Mouse (Mus musculus): ENCODE results near the gene Kmt5b. TPM values are rescaled to one million over a fixed set of nuclear protein-coding genes. Genes with fewer than 3 reads are reported as not detected.

The Kmt5b gene
- polyA plus RNA-seq, 1 experiment from 2014 or later, result 6.2 TPM

DNA sequence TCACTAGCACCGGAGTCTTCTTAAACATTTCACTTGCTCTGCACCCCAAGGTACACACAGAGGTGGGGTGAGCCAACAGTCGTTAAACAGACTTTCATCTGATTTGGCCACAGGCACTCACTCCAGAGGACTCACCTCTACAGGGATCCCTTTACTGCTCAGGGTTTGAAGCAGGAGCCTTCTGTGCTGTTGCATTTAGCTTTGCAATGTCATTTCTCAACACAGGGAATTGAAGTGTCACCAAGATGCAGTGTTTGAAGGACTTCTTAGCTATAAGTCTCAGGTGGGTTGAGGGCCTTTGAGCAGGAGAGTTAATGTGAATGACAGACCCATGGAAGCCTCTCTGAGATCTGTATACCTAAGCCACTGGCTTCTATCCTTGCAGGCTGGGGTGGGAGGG, 76.4 kb downstream of the Kmt5b start:
- no peak for ATAC-seq
- 73% methylated on average over 2 of the region's 2 CpGs for WGBS (ENCODE audit: insufficient replicate concordance)
- Histone ChIP-seq H3K4me2 (ENCODE audit: low read depth, low read length) (no peak overlapping the region), H3K36me3 (replicated peaks; ENCODE audit: insufficient read depth, low read length) (no peaks in the 10 kb centered on the region), H3K4me3 (ENCODE audit: low read depth, low read length) (no peak overlapping the region), H3K27ac (ENCODE audit: low read depth) (no peak overlapping the region), H3K9me3 (ENCODE audit: low read length) (no peaks in the 10 kb centered on the region), H3K27me3 (ENCODE audit: insufficient read depth, low read length) (no peaks in the 10 kb centered on the region), H3K4me1 (ENCODE audit: insufficient read depth) (peaks cover 24% of the 10 kb centered on the region), H3K9ac (replicated peaks) (no peak overlapping the region)
- TF ChIP-seq CTCF (IDR thresholded peaks at IDR 0.05; ENCODE audit: low read depth) (no peak), EP300 (IDR thresholded peaks at IDR 0.05; ENCODE audit: low read depth) (no peak)
- DNase-seq, result no peak

DNA sequence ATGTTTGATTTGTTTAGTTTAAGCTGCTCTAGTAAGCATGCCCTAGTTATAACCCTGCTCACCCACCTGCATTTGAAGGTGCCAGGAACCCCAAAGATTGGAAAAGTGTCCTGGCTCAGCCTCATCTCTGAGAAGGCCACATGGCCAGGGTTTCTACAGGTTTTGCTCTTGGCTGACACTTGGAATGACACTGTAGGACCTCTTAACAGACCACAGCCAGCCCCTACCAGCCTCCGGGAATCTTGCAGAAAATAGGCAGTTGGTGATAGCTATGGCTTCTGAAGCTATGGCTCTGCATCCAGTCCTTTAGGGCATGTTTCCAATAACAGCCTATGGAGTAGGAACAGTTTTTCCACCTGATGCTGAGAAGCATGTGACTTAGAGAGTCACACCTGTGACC, 77.6 kb downstream of the Kmt5b start:
- WGBS (ENCODE audit: insufficient replicate concordance), result 83% methylated on average over 1 of the region's 1 CpGs
- ATAC-seq, result no peak

GRCm38 (mm10) chr19:3845339-3845738, 78.1 kb downstream of the Kmt5b start:
- no peaks in the 10 kb centered on the region for H3K36me3 ChIP-seq (replicated peaks; ENCODE audit: insufficient read depth, low read length)
- TF ChIP-seq CTCF (IDR thresholded peaks at IDR 0.05; ENCODE audit: low read depth) (no peak), EP300 (IDR thresholded peaks at IDR 0.05; ENCODE audit: low read depth) (no peak)
- no peak overlapping the region for H3K27ac ChIP-seq (ENCODE audit: low read depth)
- no peak for ATAC-seq
- H3K9ac ChIP-seq (replicated peaks), result no peak overlapping the region
- no peaks in the 10 kb centered on the region for H3K9me3 ChIP-seq (ENCODE audit: low read length)
- H3K27me3 ChIP-seq (ENCODE audit: insufficient read depth, low read length), result no peaks in the 10 kb centered on the region
- peaks cover 30% of the 10 kb centered on the region for H3K4me1 ChIP-seq (ENCODE audit: insufficient read depth)
- no peak overlapping the region for H3K4me2 ChIP-seq (ENCODE audit: low read depth, low read length)
- 81% methylated on average over 11 of the region's 11 CpGs for WGBS (ENCODE audit: insufficient replicate concordance)
- no peak for DNase-seq
- no peak overlapping the region for H3K4me3 ChIP-seq (ENCODE audit: low read depth, low read length)

More for the DNA sequence above, 77.6 kb downstream of the Kmt5b start:
- no peak overlapping the region for H3K4me2 ChIP-seq (ENCODE audit: low read depth, low read length)
- no peak for DNase-seq
- no peaks in the 10 kb centered on the region for H3K9me3 ChIP-seq (ENCODE audit: low read length)
- no peak overlapping the region for H3K9ac ChIP-seq (replicated peaks)
- H3K4me1 ChIP-seq (ENCODE audit: insufficient read depth), result peaks cover 30% of the 10 kb centered on the region
- H3K27ac ChIP-seq (ENCODE audit: low read depth), result no peak overlapping the region
- no peak for TF ChIP-seq CTCF (IDR thresholded peaks at IDR 0.05; ENCODE audit: low read depth)
- TF ChIP-seq EP300 (IDR thresholded peaks at IDR 0.05; ENCODE audit: low read depth), result no peak
- H3K36me3 ChIP-seq (replicated peaks; ENCODE audit: insufficient read depth, low read length), result no peaks in the 10 kb centered on the region
- no peaks in the 10 kb centered on the region for H3K27me3 ChIP-seq (ENCODE audit: insufficient read depth, low read length)
- H3K4me3 ChIP-seq (ENCODE audit: low read depth, low read length), result no peak overlapping the region

DNA sequence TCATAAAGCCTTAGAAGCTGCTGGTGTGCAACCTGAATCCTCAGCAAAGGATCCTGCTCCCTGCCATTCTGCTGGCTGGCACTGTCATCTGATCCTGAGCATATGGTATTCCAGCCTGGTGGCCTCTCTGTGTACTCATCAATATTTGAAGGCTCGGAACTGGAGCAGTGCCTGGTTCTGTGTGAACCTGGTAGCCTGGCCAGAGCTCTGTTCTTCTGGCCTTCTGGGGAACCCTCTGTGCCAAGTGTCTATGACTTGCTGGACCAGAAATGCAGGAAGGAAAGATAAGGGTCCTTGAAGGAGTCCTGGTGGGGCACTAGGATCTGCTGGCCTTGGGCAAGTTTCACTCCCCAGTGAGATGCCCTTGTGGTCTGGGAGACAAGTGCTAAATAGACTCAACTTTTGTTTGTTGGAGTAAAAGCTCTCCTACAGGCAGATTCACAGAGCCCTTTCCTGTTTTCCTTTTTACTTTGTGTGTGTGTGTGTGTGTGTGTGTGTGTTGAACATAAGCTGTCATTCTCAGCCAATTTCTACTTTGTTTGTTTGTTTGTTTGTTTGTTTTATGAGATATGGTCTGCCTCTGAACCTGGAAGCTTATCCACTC, 78.7 kb downstream of the Kmt5b start:
- no peak overlapping the region for H3K4me2 ChIP-seq (ENCODE audit: low read depth, low read length)

DNA sequence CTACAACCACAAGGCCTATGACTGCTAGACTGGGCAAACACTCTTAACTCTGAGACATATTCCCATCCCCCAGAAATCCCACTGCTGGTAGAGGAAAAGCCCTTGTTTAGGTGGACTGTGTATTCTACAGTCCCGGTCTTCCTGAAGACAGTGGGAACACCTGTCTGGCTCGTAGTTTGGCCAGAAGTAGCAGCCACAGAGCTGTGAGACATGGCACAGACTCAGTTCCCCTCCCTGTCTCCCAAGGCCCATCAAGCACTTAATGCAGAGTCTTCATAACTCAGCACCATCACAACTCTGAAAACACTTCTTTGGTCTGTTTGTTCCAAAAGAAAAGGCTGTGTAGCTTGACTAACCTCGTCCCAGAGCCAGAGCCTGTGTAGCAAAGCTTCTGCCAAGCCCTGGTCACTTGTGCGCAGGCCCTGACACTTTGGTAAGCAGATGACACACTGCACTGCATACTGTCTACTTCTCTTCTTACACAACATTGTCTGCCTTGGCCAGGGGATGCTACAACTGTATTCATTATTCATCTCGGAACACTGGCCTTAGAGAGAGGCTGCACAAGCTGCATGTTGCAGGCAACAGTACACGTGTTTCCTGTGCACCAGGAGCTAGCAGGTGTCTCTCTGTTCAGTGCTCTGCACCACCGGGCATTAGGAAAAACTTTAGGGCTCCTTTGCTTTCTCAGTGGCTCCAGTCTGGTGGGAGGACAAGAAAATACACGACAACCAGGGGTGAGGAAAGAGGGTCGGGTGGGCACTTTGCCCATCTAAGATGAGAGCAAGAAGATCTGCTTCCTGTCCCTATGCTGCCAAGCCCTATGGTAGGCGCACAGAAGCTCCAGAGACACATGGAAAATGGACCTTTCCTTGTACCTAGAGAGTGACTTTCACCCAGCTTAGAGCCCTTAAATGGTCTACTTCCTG, 79.7 kb downstream of the Kmt5b start:
- Histone ChIP-seq H3K27me3 (ENCODE audit: insufficient read depth, low read length) (no peaks in the 10 kb centered on the region), H3K9me3 (ENCODE audit: low read length) (no peaks in the 10 kb centered on the region), H3K4me2 (ENCODE audit: low read depth, low read length) (no peak overlapping the region), H3K36me3 (replicated peaks; ENCODE audit: insufficient read depth, low read length) (no peaks in the 10 kb centered on the region), H3K9ac (replicated peaks) (no peak overlapping the region), H3K4me1 (ENCODE audit: insufficient read depth) (peaks cover 44% of the 10 kb centered on the region), H3K27ac (ENCODE audit: low read depth) (no peak overlapping the region), H3K4me3 (ENCODE audit: low read depth, low read length) (no peak overlapping the region)
- ATAC-seq (no peak), DNase-seq (no peak)
- TF ChIP-seq CTCF (IDR thresholded peaks at IDR 0.05; ENCODE audit: low read depth) (no peak), EP300 (IDR thresholded peaks at IDR 0.05; ENCODE audit: low read depth) (no peak)
- 68% methylated on average over 10 of the region's 10 CpGs for WGBS (ENCODE audit: insufficient replicate concordance)

More for the DNA sequence above, 78.7 kb downstream of the Kmt5b start:
- Histone ChIP-seq H3K9ac (replicated peaks) (no peak overlapping the region), H3K36me3 (replicated peaks; ENCODE audit: insufficient read depth, low read length) (no peaks in the 10 kb centered on the region), H3K27ac (ENCODE audit: low read depth) (no peak overlapping the region; the same call in 1 of the 2 replicates), H3K4me3 (ENCODE audit: low read depth, low read length) (no peak overlapping the region), H3K4me1 (ENCODE audit: insufficient read depth) (peaks cover 36% of the 10 kb centered on the region), H3K9me3 (ENCODE audit: low read length) (no peaks in the 10 kb centered on the region), H3K27me3 (ENCODE audit: insufficient read depth, low read length) (no peaks in the 10 kb centered on the region)
- WGBS (ENCODE audit: insufficient replicate concordance), result 60% methylated on average over 1 of the region's 1 CpGs
- TF ChIP-seq EP300 (IDR thresholded peaks at IDR 0.05; ENCODE audit: low read depth), result no peak
- no peak for TF ChIP-seq CTCF (IDR thresholded peaks at IDR 0.05; ENCODE audit: low read depth)
- ATAC-seq, result peak; percentile 36
- DNase-seq, result peak; percentile 32

- no peaks in the 10 kb centered on the region for H3K27me3 ChIP-seq (ENCODE audit: insufficient read depth, low read length)
- no peak overlapping the region for H3K27ac ChIP-seq (ENCODE audit: low read depth)
- no peak overlapping the region for H3K4me3 ChIP-seq (ENCODE audit: low read depth, low read length)
- ATAC-seq (no peak), DNase-seq (no peak)
- H3K4me2 ChIP-seq (ENCODE audit: low read depth, low read length), result no peak overlapping the region
- 67% methylated on average over 5 of the region's 5 CpGs for WGBS (ENCODE audit: insufficient replicate concordance)
- no peaks in the 10 kb centered on the region for H3K36me3 ChIP-seq (replicated peaks; ENCODE audit: insufficient read depth, low read length)
- TF ChIP-seq EP300 (IDR thresholded peaks at IDR 0.05; ENCODE audit: low read depth) (no peak), CTCF (IDR thresholded peaks at IDR 0.05; ENCODE audit: low read depth) (no peak)
- no peak overlapping the region for H3K9ac ChIP-seq (replicated peaks)
- peaks cover 40% of the 10 kb centered on the region for H3K4me1 ChIP-seq (ENCODE audit: insufficient read depth)
- no peaks in the 10 kb centered on the region for H3K9me3 ChIP-seq (ENCODE audit: low read length)
Observed at GRCm38 (mm10) chr19:3847711-3848110, 80.5 kb downstream of the Kmt5b start.

All from liver, postnatal 0 days (tissue).